Mouse (Mus musculus): Measurements from ENCODE around the gene Flii.

The Flii gene

DNA sequence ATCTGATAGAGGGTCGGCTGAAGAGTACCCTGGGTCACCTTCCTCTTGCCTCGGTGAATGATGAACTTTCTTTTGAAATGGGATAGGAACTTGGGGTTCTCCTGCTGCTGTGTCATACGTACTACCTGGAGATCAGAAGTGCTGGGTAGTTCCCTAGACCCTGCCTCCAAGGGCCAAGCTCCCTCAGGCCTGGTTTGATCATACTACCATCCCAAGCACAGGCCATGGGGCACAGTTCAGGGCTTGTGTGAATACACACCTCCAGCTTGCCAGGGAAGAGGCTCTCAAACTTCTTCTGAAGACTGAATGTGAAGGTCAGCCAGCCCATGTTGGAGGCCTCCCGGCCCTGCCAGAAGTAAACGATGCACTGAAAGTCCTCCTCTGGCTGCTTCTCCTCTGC lies 11.2 kb downstream of the Flii start:
- no peak for DNase-seq (ENCODE audit: low read depth)

GRCm38 (mm10) chr11:60712639-60713255 lies 14.3 kb downstream of the Flii start:
- DNase-seq (ENCODE audit: low read depth) = no peak

- no peak for DNase-seq (ENCODE audit: low read depth)
Observed at GRCm38 (mm10) chr11:60712040-60712439, 15.0 kb downstream of the Flii start.

GRCm38 (mm10) chr11:60711218-60711617 lies 15.8 kb downstream of the Flii start:
- no peak for DNase-seq (ENCODE audit: low read depth)

GRCm38 (mm10) chr11:60709481-60710465 lies 17.3 kb downstream of the Flii start:
- DNase-seq (ENCODE audit: low read depth) = no peak

DNA sequence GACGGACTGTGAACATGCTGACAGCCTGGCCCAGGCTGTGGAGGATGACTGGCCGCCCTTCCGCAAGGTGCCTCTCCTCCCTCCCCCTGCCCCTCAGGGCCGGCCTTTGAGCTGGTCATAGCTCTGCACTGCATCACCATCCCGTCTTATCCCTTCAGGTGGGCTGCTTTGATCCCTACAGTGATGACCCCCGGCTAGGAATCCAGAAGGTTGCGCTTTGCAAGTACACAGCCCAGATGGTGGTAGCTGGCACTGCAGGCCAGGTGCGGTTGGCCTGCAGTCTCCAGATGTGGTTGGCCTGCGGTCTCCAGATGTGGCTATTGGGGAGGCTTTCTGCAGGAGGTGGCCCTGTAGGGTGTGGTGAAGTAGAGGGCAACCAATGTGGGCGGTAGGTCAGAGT lies 18.4 kb downstream of the Flii start:
- no peak for DNase-seq (ENCODE audit: low read depth)

DNA sequence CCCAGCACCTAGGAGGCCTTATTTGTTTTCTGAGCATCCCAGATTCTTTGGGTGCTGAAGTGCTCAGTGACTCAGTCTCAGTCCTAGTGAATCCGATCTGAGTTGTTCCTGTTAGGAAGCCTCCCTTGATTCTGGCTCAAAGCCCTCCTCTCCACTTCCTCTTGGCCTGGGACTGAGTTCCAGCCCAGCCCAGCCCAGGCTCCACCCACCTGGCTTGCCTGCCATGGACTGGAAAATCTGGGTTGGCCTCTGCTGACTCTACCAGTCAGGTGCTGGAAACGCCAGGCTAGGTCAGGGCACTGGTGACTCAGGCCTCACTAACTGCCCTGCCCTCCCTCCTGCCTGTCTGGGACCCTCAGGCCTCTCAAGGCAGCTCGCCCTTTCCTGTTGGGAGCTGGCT lies 19.4 kb downstream of the Flii start:
- peak; percentile 97 for DNase-seq (ENCODE audit: low read depth)

DNA sequence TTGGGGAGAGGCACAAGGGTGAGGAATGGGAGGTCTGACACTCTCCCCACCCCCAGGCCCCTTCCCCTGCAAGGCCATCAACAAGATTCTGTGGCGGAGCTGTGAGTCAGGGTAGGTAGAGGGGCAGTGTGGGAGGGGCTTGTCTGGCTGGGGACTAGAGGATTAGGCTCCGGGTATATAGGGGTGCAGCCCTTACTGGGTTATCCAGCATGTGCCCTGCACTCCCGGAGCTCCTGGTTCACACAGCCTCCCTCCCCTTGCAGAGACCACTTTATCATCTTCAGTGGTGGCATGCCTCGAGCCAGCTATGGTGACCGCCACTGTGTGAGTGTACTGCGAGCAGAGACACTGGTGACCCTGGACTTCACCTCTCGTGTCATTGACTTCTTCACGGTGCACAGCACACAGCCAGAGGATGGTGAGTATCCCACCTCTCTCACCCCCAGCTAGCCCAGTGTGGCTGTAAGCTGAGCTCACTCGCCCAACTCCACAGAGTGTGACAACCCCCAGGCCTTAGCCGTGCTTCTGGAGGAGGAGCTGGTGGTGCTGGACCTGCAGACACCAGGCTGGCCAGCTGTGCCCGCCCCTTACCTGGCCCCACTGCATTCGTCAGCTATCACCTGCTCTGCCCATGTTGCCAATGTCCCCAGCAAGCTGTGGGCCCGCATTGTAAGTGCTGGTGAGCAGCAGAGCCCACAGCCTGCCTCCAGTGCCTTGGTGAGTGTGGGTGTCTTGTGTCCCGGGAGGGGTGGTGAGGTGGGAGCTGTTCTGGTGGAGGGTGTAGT lies 20.2 kb downstream of the Flii start:
- DNase-seq (ENCODE audit: low read depth) = no peak

DNA sequence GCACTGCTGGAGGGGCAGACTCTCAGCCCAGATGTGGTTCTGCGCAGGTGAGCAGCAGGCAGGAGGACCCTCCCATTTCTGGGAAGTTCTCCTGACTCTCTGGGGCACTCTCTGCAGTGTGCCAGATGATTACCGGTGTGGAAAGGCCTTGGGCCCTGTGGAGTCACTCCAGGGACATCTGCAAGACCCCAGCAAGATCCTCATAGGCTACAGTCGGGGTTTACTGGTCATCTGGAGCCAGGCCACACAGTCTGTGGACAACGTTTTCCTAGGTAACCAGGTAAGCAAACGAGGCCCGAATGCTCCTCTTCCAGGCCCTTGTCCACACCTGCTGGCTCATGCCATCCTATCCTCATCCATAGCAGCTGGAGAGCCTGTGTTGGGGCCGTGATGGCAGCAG lies 21.0 kb downstream of the Flii start:
- no peak for DNase-seq (ENCODE audit: low read depth)

DNA sequence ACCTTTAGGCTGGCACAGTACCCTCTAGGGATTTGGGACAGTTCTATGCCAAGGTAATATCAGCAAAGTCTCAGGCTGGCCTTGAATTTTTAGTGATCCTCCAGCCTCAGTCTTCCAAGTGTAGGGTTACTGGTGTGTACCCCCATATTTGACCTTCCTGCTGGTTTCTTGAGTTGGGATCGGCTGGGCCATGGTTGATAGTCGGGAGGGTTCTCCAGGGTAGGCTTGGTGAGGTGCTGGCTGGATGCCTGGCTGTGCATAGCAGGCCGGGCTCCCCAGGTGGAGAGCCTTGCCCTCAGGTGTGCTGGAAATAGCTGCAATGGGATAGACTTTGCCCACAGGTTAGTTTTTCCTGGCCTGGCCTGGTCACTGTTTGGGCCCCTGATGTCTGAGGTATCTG lies 21.8 kb downstream of the Flii start:
- DNase-seq (ENCODE audit: low read depth) = no peak

GRCm38 (mm10) chr11:60704023-60704880 lies 22.8 kb downstream of the Flii start:
- DNase-seq (ENCODE audit: low read depth) = no peak

- peak; percentile 75 for DNase-seq (ENCODE audit: low read depth)
Observed at GRCm38 (mm10) chr11:60703131-60703530, 23.9 kb downstream of the Flii start.

- no peak for DNase-seq (ENCODE audit: low read depth)
Observed at GRCm38 (mm10) chr11:60701611-60702010, 25.5 kb downstream of the Flii start.

DNA sequence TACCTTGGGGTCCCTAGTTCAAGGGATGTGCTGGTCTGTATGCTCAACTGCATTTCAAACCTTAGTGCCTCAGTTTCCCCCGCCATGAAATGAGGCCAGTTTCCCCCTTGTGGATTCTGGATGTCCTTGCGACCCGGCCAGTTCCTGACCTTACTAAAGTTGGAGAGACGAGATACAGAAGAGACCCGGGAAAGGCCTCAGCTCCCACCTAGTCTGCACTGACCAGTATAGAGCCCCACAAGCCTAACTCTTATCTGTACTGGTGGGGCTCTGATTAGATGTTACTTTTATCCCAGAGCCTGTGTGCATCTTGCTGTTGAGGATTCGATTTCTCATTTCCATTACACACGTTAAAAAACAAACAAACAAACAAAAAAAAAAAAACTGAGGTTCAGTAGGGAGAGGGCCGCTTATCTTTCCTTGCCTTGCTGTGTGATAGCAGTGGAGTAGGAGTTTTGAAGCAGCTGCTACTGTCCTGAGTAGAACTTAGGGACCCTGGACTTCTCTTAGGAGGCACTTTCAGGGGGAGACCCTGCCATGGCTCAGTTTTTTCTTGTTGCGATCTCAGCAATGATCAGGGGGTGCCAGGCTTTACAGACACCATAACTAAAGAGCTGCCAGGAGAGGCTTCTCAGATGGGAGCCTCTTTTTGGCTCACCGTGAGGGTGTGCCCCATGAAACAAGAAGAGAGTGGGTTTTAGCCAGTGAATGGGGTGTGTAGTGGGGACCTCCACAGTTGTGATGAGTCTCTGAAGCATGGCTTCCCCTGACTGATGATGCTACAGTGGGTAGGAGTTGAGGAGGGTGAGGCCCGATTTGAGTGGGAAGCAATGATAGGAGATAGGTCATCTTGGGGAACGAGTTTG lies 26.5 kb downstream of the Flii start:
- DNase-seq (ENCODE audit: low read depth) = no peak

GRCm38 (mm10) chr11:60699524-60700075 lies 27.5 kb downstream of the Flii start, which contains the start of gene Llgl1:
Llgl1 (plus strand) TSS chr11:60699723.
- peak; percentile 95 for DNase-seq (ENCODE audit: low read depth)

- DNase-seq (ENCODE audit: low read depth) = peak; percentile 75
Observed at GRCm38 (mm10) chr11:60698806-60699523, 28.1 kb downstream of the Flii start.

DNA sequence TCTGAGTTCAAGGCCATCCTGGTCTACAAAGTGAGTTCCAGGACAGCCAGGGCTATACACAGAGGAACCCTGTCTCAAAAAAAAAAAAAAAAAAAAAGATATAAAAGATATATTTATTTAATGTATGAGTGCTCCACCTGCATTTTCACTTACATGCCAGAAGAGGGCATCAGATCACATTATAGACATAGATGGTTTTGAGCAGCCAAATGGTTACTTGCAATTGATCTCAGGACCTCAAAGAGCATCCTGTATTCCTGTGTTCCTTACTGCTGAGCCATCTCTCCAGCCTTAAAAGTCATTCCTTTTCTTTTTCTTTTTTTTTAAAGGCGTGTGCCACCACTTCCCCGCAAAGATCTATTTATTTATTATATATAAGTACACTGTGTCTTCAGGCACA lies 29.5 kb downstream of the Flii start:
- DNase-seq (ENCODE audit: low read depth) = peak; percentile 68

DNA sequence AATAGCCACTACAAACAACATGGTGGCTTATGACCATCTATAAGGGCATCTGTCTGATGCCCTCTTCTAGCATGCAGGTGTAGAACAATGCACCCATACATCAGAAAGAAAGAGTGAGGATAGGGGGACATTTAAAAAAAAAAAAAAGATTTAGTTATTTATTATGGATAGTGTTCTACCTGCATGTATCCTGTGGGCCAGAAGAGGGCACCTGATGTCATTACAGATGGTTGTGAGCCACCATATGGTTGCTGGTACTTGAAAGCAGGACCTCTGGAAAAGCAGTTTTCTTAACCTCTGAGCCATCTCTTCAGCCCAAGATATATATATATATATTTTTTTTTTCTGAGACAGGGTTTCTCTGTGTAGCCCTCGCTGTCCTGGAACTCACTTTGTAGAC lies 30.9 kb downstream of the Flii start:
- no peak for DNase-seq (ENCODE audit: low read depth)

Measured in NIH3T3 (cell line).